8 mouse cellular contexts compared by ENCODE assay signal in the genomic region with DNA sequence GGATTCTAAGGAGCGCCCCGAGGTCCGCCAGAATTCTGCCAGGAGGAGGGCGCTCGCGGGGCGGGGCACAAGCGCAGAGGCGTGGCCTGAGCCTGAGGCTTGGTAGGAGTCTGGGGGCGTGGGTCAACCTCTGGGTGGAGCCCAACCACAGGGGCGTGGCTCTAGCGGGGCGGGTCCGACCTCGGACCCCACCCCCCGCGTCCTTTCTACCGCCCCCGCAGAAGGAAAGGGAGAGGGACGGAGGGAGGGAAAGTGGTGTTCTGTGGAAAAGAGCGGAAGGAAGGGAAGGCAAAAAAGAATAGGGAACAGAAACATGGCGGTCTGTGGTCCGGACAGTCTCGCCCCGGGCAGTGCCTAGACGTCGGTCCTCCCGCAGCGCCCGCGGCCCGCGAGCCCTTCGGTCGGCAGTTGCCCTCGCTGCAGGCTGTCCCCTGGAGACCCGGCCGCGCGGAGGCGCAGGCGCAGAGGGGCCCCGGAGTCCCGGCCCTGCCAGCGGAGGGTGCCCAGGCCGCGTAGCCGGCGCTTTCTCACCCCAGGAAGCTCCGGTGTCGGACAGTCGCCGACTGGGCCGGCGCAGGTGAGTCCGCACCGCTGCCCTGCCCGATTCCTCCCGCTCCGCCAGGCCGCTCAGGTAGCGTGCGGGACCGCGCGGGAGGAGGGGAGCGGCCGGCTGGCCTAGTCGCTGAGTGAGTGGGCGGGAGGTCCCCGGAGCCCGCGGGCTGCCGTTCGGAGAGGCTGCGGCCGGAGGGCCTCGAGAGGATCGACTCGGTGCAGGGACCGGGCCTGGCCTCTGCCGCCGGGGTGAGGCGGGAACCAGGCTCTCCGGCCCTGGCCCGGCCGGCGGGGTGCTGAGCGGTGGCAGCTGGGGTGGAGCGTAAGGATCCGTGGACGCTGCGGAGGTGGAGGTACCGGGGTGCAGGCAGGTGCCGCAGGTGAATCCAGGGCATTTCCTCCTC. TPM values are rescaled to one million over a fixed set of nuclear protein-coding genes. Genes with fewer than 3 reads are reported as not detected.
DNase-seq lines count a peak whose midpoint lies in the region; ATAC-seq and TF ChIP-seq lines count a peak whose summit lies in the region.

A gene (plus strand): TSS at position 220 of the 956 bp plus-strand sequence.

- peak; percentile 93 to 94 for DNase-seq in gastrocnemius, adult 8-10 months (ENCODE audit: low spot score in 2 of 2)
- DNase-seq in induced T-regulatory cell, adult 2 months (ENCODE audit: low read depth): peak; percentile 93
- DNase-seq in left cerebral cortex, adult 9 months (ENCODE audit: low spot score in 2 of 2): peak; percentile 57 to 87
- DNase-seq in right cerebral cortex, postnatal 14 days: peak; percentile 84
- peak; percentile 94 to 95 for DNase-seq in urinary bladder, postnatal 36 days (ENCODE audit: low spot score in 2 of 2)

- ATAC-seq in activated CD4-positive, CD25-positive, alpha-beta regulatory T cell, adult 4 months: peak; percentile 76
- ATAC-seq in megakaryocyte progenitor cell, adult 5-6 weeks (replicated peaks; ENCODE audit: poor library complexity): peak; percentile 90

- TF ChIP-seq POLR2A in cortical plate, adult 2 months (IDR thresholded peaks at IDR 0.05; ENCODE audit: extremely low read depth, insufficient read depth, low read length): peak; percentile 68

- peak within 1 kb of the TSS; percentile 74 for H3K4me3 ChIP-seq in cortical plate, adult 2 months (ENCODE audit: insufficient read depth, low read length)

- TF ChIP-seq CTCF in cortical plate, adult 2 months (IDR thresholded peaks at IDR 0.05; ENCODE audit: extremely low read depth, insufficient read depth, low read length): no peak

- peak within 1 kb of the TSS; percentile 91 for H3K27ac ChIP-seq in cortical plate, adult 2 months (ENCODE audit: insufficient read depth, low read length)

- peaks cover 4% of the 10 kb centered on the region; the same call in 1 of the 2 replicates for H3K4me1 ChIP-seq in cortical plate, adult 2 months (ENCODE audit: control insufficient read depth, insufficient read depth, low read length)

RNA-seq across cellular contexts. Expression of the gene that starts here (rescaled TPM):
- polyA plus RNA-seq in activated CD4-positive, CD25-positive, alpha-beta regulatory T cell, adult 4 months (2017; shearing (Covaris generic)): 1 to 10 TPM; 7.5 to 8.0 TPM
- polyA plus RNA-seq in cortical plate, adult 2 months (2012; rRNA removed): 5.9 and 6.0 TPM in 2 replicates
- total RNA-seq in gastrocnemius, adult 8-10 months (2022): 10 to 100 TPM; 28.9 to 36.6 (median 34.0) TPM
- total RNA-seq in megakaryocyte progenitor cell, adult 5-6 weeks (2015): 34.7 and 39.4 TPM in 2 replicates
- 18.9 and 28.7 TPM in 2 replicates for total RNA-seq in megakaryocyte progenitor cell, adult 5-6 weeks (2017)

Comparison
In these comparisons a context has a peak if more than half of its experiments do, and no peak if none do; other contexts are left out.
1. Peak in every context shown above with its lines: DNase-seq, ATAC-seq, H3K4me3 ChIP-seq and H3K27ac ChIP-seq.